Mouse (Mus musculus): ENCODE measurements around the gene Fbxw8. TPM values are rescaled to one million over a fixed set of nuclear protein-coding genes. Genes with fewer than 3 reads are reported as not detected.

The Fbxw8 gene
- total RNA-seq, 1 experiment from 2014 or later: 49.7 TPM

DNA sequence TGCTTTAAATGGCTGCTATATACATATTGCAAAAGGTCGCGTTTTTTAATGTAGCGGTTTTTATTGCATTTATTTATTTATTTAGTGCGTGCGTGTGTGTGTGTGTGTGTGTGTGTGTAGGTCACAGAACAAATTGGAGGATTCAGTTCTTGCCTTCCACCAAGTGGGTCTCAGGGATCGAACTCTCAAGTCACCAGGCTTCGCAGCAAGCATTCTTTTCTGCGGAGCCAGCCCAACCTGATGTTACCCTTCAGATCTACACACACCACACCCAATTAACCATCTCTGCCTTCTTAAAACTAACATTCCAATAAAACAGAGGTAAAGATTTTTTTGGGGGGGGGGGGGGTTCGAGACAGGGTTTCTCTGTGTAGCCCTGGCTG lies 292 bp upstream of the Fbxw8 start:
- no peak for DNase-seq

DNA sequence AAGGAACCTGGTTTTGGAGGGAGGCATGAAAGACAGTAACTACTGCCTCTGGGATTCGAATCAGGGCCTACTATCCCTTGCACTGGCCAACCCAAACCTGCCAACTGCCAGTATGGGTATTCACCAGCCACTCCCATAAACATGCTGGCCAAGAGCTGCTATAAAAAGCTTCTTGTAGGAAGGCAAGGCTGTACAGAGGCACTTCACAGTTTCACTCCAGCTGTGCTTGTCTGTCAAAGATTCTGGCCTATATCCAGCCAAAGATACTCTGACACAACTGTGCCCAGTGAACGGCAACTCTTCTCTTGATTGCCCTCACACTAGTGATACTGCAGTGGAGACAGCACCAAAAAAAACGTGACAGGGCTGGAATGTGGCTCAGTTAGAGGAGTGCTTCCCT lies 5.6 kb downstream of the Fbxw8 start:
- no peak for DNase-seq

DNA sequence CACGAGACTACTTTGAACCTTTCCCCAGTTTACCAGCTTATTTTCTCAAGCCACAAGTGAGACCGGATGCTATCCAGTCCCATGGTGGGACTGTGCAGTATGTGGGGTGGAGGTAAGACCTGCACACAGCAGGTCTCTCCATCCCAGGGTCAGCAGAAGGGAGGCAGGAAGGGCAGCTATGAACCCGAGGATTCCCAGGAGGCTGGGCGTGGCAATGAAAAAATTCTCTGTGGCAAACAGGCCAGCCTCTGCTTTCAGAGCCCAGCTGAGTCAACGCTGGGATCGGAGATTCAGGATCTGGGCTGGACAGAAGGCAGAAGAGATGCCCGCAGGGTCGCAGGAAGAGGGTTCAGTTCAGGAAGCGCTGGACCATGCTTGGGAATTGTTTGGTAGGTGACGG lies 8.0 kb downstream of the Fbxw8 start:
- no peak for DNase-seq

DNA sequence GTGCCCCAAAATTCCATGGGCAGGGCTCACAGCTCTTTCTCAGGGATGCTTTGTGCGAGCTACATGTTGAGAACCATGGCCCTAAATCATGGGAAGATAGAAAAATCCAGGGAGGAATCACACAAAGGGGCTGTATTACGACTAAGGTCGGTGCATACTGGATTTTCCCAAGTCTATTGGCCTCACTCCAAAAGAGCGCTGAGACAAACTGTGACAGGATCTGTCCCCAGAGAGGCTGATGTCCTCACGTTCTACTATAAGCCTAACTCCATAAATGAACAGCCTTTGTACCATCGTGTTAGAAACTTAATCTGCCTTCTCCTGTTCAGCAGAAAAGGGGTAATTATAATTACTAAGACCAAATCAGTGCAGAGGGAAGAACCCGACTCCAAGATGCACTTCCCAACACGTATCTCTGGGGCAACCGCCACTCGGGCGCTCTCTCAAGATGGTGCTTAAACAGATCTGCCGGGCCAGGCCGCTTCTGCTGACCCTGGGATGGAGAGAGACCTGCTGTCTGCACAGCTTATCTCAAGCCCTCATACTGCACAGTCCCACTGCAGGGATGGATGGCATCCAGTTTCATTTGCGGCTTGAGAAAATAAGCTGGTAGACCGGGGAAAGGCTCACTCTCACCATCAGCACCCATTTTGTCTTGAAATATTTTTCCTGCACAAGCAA lies 9.1 kb downstream of the Fbxw8 start:
- no peak for DNase-seq

DNA sequence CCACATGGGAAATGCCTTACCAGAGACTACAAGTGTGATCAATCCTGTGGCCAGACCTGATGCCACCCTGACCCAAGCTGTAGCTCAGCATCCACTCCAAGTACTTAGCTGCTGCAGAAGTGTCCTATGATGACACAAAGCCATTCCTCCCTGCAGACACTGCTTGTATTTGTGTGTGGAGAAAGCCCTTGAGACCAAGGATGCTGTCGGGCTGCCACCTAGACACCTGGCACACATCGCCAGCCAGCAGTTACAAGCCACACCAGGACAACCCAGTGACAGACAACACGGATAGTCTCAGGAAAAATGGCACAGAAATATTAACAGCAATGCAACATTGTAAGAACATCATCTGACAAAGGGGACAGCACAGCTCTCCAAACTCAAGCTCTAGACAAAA lies 9.8 kb downstream of the Fbxw8 start:
- no peak for DNase-seq

DNA sequence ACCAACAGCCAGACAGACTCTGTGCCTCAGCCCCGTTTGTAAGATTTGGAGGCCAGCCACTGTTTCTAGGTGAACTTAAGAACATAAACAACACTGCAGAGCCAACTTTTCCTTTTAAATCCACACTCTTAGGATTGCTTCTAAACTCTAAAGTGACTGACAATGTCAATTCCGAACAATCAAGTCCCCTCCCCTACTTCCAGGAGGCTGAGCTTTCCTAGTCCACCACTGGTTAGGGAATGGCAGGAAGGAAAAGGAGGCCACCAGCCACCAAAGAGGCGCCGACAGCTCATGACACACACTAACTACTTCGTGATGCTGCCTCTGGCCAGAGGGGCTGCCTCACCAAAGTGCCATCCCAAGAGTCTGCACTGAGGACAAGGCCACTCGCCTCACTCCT lies 10.5 kb downstream of the Fbxw8 start:
- DNase-seq: no peak

DNA sequence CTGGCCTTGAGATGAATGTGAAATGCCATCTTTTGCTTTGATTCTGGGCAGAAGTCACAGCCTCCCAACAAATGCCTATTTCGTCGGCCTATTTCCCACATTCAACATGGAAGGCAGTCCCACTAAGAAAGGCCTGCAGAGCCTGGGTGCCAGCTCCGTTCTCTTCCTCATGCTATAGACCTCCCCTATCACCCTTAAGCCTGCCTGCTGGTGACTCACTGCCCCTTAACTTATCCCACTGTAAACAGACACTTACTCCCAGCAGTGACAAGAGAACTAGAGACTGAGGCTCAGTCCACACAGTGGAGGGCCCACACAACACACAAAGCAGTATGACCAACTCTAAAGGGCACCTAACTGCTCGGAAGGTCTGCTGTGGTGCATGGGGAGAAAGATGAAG lies 10.9 kb downstream of the Fbxw8 start:
- no peak for DNase-seq

DNA sequence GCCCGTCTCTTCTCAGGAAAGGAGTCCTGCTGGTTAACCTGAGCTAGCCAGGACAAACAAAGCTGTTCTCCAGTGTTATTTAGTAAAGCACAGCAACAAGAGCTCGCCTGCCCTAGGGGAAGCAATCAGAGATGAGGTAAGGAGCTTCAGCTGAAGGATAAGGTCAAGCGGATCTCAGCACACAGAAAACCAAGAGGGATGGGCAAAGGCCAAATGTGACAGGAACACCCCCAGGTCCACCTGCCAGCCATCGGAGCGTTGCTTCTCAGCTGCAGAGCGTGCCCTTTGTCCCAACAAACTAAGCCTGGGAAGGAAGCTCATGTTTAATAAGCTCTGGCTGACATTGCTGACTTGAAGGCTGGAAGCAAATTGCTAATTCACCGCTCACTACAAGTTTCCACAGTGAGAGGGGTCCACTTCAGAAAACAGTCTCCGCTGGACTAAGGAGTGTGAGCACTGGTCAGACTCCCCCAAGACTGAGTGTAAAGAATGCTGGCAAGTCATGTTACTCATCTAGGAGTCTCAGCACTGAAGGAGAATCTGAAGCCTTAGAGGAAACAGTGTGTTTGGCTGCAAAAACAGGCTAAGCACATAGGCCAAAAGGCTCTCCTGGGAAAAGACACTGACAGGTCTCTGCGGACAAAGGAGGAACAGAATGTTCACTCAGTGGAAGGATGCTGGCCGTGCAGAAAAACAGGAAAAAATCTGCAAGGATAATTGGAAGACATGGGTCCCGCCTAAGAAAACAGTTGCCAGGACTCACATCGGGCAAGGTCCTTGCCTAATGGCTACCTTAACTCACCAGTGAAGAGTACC lies 11.8 kb downstream of the Fbxw8 start:
- peak; percentile 44 for DNase-seq

DNA sequence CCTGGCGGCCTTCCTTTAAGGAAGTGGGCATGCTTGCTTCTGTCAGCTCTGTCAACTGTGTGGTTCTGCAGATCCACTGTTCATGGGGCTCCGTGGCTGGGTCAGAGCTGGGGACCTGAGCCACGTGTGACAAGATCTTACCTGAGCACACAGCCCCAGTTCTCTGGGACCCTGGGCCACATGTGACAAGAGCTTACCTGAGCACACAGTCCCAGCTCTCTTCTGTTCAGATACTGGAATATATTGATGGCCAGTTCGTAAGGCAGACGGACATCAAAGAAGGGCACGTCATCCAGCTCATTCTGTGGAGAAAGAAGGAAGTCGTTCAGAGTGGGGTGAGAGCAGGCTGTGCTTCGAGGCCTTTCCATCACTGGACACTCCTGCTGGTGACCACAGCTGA lies 12.8 kb downstream of the Fbxw8 start:
- DNase-seq: no peak

DNA sequence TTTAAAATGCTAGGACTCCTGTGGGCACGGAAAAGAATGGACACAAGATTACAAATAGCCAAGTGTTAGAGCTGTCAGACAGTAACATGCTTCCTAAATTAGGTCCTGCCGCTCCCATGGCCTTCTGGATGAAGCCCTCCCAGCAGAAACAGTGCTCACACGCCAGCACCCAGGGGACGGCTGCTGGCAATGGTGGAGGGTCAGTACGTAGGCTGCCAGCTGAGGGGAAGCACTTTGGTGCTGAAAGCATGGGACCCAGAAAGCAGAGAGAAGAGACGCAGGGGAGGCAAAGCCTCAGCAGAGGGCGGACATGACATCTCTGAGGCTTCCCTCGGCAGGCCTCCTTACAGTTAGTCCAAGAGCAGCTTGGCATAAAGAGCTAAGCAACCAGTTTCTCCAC lies 15.6 kb downstream of the Fbxw8 start:
- DNase-seq: no peak

DNA sequence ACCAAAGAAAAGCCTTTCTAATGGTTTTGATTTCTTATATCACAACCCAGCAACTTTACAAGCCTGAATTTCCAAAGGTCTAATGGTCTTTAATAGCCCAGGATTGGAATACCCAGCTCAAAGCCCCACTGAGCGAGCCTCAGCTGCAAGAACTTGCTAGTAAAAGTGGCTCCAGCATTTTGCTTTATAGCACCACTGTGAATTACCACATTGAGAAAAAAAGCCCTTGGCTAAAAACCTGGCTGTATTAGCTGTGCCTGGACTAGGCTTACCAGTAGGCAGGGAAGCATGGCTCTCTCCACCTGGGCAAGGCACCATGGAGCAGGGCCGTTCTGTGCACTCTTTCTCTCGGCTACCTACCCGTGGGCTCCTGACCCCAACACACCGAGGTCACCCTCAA lies 18.9 kb downstream of the Fbxw8 start:
- no peak for DNase-seq

DNA sequence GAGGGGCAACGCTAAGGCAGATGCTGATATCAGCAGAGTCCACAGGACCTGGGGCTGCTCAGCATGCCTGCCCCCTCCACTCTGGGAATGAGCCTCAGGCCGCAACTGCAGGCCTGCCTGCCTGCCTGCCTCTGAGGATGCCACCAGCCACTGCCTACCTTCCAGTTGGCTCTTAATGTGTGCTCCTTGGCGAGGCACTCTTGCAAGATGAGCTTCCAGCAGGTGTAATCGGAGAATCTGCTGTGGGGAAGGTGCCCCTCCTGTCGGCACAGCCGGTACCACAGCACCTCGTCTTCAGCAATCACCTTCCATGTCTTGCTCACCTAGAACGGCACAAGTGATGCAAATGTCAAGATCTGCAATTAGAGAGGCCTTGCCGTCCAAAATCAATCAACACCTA lies 26.6 kb downstream of the Fbxw8 start:
- DNase-seq: no peak

DNA sequence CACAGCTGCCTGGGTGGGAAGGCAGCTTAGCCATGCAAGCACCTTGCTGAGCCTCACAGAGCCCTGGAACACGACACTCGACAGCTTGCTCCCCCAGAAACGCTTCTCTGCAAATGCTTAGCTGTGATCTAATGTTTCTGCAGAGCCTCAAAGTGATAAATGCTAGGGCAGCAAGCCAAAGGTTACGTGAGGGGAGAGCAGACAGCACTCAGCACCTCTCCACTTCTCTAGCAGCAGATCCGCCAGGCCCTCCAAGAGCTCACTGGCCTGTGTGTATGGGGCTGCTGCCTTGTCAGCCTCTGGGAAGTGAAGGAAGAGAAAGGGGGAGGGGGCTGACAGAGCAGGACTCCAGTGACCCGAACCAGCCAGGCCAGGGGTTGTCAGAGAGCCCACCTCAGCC lies 27.1 kb downstream of the Fbxw8 start:
- no peak for DNase-seq

DNA sequence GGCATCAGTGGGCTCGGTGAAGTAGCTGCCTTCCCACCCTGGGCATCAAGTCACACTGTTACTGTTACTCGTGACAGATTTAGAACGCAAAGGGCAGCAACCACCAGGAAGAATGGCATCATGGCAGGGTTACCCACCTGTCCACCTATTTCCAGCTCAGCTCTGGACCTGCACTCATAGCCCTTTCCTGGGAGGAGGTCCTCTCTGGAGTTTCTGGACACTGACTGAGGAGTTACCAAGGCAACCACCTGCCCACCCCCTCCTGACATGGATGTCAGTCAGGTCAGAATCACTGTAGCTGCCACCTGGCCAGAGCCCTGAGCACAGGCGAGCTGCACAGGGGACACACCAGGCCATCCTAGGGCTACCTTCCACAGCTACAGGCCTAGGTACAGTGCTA lies 28.6 kb downstream of the Fbxw8 start:
- DNase-seq: no peak

DNA sequence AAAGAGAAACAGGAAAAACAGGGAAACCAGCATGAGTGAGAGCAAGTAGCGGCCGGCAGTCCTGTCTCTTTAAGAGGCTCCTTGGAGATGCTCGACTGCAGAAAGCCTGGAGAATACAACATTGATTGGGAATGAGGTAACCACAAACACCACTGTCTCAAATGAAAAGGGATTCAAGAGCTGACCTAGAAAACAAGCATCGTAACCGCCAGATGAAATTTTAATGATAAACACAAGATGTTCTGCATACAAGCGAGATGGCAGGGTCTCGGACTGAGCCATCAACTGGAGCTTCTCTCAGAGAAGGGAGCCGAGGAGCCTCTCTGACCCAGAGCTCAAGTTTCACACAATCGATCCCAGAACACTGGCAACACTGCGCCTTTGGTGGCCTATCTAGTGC lies 32.2 kb downstream of the Fbxw8 start:
- no peak for DNase-seq

DNA sequence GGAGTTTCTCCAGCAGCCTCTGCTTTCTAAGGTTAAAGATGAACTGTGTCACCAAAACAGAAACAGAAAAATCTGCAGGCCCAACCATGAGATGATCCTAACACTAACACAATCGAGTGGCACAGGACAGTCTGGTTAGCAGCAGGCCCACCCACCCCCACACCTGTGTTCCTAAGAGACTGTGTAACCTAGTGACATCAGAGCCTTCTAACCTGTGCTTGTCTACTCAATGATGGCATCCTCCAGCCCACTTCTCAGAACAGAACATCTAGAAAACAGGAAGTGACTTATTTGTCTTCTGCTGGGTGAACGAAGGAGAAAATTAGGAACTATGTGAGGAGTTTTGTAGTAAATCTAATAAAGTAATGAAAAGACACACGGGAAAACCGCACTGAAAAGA lies 33.3 kb downstream of the Fbxw8 start:
- DNase-seq: no peak

DNA sequence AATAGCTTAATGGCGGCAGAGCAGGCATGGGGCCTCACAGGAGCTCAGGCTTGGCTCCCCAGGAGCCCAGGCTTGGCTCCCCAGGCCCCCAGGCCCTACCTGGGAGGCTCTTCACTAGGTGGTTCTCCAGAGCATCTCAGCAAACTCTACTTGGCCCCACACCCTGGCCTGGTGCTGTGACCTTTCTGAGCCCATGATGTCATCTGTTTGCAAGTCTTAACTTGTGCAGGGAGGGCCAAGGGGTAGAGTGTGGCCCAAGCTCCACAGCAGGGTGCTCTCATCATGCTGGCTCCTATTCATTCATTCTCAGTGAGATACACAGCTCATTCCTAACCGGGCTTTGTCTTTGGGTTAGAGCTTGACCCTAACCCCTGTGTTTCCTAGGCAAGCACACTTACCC lies 34.6 kb downstream of the Fbxw8 start:
- DNase-seq: no peak

DNA sequence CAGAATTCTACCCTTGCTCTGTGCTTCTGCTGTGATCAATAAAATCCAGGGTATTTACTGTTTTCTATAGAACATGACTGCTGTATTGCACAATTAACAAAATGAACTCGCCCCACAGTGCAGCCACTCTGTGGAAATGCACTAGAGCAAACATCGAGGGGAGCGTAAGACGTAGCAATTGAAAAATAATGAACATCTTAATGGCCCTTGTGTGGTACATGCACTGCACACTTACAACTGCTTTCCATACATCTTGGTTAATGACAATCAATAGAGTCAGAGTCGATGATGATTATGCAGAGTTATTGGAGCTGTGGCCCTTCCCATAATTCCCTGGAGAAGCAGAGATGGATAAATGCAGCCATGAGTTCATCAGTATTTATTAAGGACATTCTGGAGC lies 36.3 kb downstream of the Fbxw8 start:
- no peak for DNase-seq

DNA sequence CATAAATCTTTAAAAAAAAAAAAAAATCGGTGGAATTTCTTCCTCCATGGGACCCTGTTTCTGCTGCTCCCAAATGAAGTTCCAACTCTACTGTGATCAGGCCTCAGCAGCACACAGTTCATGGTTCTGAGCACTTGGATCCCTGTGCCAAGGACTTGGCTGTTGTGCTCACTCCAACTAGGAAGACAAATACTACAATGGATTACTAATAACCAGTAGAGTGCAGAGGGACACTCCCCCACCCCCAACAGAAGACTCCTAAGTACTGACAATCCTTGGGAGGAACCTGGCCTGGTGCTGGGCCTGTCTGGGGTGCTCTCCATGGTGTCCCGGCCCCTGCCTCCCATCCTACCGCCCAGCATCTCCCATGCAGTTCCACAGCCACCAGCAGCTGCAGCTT lies 36.9 kb downstream of the Fbxw8 start:
- DNase-seq: no peak

DNA sequence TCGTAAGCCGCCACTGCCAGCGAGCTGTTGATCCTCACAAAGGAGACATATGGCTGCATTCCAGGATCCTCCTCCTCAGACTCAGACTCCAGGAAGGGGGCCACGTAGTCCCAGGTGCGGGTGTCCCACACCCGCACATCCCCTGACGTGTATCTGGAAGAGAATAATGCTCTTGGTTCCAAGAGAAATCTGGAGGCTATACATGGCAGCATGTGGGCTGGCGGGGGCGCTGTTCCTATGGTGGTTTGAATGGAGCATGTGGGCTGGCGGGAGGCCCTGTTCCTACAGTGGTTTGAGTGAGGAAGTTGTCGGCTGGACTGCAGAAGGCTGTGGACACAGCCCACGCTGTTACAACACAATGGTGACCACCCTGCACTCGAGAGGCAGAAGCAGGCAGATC lies 41.6 kb downstream of the Fbxw8 start:
- no peak for DNase-seq

DNA sequence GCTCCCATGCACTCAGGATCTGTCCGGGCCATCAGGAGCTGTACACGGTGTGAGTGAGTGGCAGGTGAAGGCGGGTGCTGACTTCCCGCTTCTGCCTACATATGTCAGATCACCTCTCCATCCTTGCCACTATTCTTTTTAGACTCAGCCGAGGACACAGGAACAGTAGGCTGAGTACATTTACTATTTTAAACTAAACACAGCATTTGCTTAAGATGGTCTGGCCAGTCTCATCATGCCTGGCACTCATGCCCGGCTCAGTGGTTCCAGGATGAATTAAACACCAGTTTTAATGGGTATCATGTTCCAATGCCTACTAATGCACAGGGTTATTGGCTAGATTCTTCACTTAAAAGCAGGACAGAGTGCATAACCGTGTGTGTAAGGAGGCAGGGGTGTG lies 42.2 kb downstream of the Fbxw8 start:
- DNase-seq: no peak

DNA sequence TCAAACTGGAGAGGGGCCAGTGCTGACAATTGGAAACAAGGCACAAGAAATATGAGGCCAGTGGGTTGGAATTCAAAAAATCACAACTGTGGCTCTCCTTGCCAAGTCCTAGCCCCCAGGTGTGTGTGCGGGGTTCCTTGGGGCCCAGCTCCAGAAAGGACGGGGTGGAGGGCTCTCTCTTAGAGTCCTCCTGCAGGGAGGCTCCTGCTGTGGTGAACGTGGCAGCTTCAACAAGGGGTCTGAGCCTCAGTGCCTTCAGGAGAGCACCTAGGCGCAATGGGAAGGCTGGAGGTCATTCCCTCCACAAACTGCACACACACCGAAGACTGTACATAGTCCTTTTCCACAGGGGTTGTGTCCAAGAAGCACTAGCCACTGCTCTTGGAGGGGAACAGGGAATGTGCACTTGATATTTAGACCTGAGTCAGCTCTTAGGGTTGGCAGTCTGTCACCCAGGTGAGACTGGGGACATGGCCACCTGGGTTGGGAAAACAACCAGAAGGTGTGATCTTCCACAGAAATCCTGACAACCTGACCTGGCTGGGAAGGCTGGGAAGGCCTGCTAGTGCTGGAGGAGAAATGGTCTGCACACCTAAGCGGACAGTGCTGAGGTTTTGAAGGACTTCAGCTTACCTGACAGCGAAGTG lies 46.3 kb downstream of the Fbxw8 start:
- DNase-seq: no peak

DNA sequence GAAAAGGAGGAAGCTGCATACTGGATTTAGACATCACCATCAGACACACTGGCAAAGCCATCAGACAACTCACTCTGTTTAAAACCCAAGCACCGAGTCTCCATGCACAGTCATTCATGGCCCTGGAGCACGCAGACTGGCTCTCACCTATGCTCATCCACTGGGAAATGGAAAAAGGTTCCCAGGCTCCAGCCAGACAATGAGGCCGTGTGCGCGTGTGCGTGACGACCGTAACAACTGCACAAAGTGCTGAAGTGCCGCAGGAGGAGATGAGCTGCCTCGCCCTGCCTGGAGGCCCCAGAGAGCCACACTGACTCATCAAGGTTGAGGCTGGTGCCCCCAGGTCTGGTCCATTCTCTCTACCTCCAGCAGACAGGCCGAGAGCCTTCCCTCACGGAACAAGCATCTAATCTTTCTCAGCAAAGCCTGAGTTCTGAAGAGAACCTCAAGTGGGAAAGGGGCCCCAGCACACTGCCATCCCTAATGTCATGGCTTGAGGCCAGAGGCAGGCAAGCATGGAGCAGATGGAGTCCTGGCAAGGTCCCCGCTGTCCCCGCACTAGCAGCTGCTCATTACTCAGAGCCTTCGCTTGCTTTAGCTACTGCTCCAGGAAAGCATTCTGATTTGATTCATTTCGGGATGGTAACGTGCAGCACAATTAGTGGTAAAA lies 47.0 kb downstream of the Fbxw8 start:
- DNase-seq: no peak
